Mouse (Mus musculus) hindbrain, embryonic 16.5 days (tissue): ENCODE data around the gene Faf2. TPM values are rescaled to one million over a fixed set of nuclear protein-coding genes. Genes with fewer than 3 reads are reported as not detected.
"Not testable (repeated sequence)": the region's sequence is repeated elsewhere in the genome, so short reads cannot be mapped to it uniquely, and the experiment has no call there.

ENCODE experiments used
- ATAC-seq: fragments of 200-750 bp; cut with Nextera tagmentation; 2 replicates; pipeline ENCODE4 v1.8.0; 2017; ENCODE audit warnings: moderate TSS enrichment, moderate library complexity
- H3K27ac ChIP-seq: fragments of 300-500 bp; sonication (generic); 2 replicates; pipeline ENCODE4 v1.5.1; 2014; ENCODE audit warnings: low read depth, mild to moderate bottlenecking, control low read depth, low read length, moderate library complexity
- H3K27me3 ChIP-seq: fragments of 300-500 bp; sonication (generic); replicated peaks from 2 replicates; pipeline ENCODE4 v1.6.1; 2014; ENCODE audit warnings: low read length; ENCODE audit not compliant: control insufficient read depth, insufficient read depth
- H3K36me3 ChIP-seq: fragments of 300-500 bp; sonication (generic); 2 replicates; pipeline ENCODE4 v1.6.1; 2014; ENCODE audit warnings: mild to moderate bottlenecking, low read length, moderate library complexity, mixed read lengths; ENCODE audit not compliant: control insufficient read depth, insufficient read depth
- H3K4me1 ChIP-seq: fragments of 300-500 bp; sonication (generic); 2 replicates; pipeline ENCODE4 v1.6.1; 2014; ENCODE audit warnings: low read depth, low read length; ENCODE audit not compliant: control insufficient read depth, insufficient read depth
- H3K4me2 ChIP-seq: fragments of 300-500 bp; sonication (generic); 2 replicates; pipeline ENCODE4 v1.6.1; 2014; ENCODE audit warnings: mild to moderate bottlenecking, low read length, control low read depth, moderate library complexity
- H3K4me3 ChIP-seq: fragments of 300-500 bp; sonication (generic); 2 replicates; pipeline ENCODE4 v1.5.1; 2014; ENCODE audit warnings: mild to moderate bottlenecking, low read length, control low read depth, moderate library complexity
- H3K9ac ChIP-seq: fragments of 300-500 bp; sonication (generic); 2 replicates; pipeline ENCODE4 v1.6.1; 2014; ENCODE audit warnings: low read depth, mild to moderate bottlenecking, control low read depth, low read length, moderate library complexity
- H3K9me3 ChIP-seq: fragments of 300-500 bp; sonication (generic); 2 replicates; pipeline ENCODE4 v1.6.1; 2014; ENCODE audit warnings: mild to moderate bottlenecking, low read length, moderate library complexity; ENCODE audit not compliant: control insufficient read depth
- WGBS: fragments of 180-500 bp; shearing (Covaris S2); extraction: QIAGEN DNeasy Blood & Tissue Kit; methylation state at CpG from one replicate; pipeline ENCODE4 v1.1.7; 2014; 5-methylcytosine and 5-hydroxymethylcytosine counted together
- polyA plus RNA-seq: library from polyadenylated mRNA; unstranded; fragments of >200 nt; fragmentation: Nextera tagmentation; extraction: Ambion mirVana; gene quantifications from 2 replicates; pipeline ENCODE4 v1.2.1, GENCODE M21; 2015

Faf2 gene
- polyA plus RNA-seq, 1 experiment from 2014 or later, result 61.9 TPM

DNA sequence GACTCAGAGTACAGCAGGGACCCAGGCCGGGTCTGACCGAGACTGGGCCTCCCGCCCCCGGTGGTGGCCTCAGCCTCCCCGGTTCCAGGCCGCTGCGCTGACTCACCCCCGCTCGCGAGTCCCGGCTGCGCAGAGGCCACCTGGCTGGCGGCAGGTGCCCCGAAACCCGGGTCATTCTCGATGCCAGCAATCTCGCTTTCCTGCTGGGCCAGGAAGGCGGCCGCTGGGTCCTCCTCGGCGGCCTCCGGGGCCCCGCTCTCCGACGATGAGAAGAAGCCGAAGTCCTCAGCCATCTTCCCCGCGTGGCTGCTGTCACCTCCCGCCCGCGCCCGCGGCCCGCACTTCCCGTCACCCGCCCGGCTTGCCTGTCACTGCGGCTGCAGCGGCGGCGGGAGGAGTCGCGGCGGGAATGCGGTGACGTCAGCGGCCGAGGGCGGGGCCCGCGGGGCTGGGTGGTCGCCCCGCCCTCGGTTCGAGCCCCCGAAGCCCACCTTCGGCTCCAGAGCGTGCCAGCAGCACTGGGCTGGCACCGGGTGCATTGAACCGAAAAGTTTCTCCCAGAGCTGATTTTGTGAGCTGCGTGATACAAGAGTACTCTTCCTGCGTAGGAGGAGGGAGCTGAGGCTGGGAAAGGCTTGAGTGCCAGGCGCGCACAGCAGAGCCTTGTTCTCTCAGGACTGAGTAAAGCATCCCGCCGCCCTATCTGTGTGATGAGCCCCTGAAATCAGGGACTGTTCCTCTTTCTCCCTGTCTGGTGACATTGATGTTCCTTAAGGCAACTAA is 10.4 kb upstream of the Faf2 start, which contains the start of gene Cltb:
Cltb (minus strand) TSS at position 373 of the 783 bp plus-strand sequence.
- peak; percentile 71 for ATAC-seq
- H3K4me2 ChIP-seq, result peak within 1 kb of the TSS; percentile 91
- no peaks in the 10 kb centered on the region for H3K36me3 ChIP-seq
- WGBS, result under 1% methylated on average over 54 of the region's 66 CpGs
- peak within 1 kb of the TSS; percentile 95 for H3K9ac ChIP-seq
- H3K4me3 ChIP-seq, result peak within 1 kb of the TSS; percentile 90
- H3K27ac ChIP-seq, result peak within 1 kb of the TSS; percentile 84
- no peaks in the 10 kb centered on the region for H3K27me3 ChIP-seq
- no peaks in the 10 kb centered on the region for H3K9me3 ChIP-seq
- H3K4me1 ChIP-seq, result peaks cover 27% of the 10 kb centered on the region

DNA sequence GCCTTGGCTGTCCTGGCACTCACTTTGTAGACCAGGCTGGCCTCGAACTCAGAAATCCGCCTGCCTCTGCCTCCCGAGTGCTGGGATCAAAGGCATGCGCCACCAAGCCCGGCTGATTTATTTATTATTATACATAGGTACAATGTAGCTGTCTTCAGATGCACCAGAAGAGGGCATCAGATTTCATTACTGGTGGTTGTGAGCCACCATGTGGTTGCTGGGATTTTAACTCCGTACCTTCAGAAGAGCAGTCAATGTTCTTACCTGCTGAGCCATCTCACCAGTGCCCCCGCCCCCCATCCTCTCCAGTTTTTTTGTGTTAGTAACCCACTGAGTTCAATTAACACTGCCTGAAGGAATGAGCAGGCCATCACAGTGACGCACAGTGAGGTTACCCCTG is 8.4 kb upstream of the Faf2 start:
- not testable (repeated sequence) for H3K36me3 ChIP-seq, H3K9me3 ChIP-seq, H3K9ac ChIP-seq, H3K4me2 ChIP-seq, ATAC-seq, H3K27me3 ChIP-seq, H3K4me3 ChIP-seq, H3K27ac ChIP-seq
- peaks cover 25% of the 10 kb centered on the region for H3K4me1 ChIP-seq
- 87% methylated on average over 8 of the region's 8 CpGs for WGBS

DNA sequence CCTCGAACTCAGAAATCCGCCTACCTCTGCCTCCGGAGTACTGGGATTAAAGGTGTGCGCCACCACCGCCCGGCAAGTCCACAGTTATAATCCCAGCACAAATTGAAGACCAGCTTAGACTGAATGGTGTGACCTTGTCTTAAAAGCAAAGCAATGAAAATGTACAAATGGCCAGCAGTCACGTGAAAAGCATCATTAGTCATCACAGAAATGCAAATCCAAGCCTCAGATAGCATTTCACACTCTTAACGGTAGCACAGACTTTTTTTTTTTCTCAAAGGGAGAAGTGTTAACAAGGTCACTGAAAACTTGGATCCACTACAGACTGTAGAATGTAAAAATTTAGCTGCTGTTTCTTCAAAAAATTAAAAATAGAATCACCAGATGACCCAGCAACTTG is 5.3 kb upstream of the Faf2 start:
- no peak overlapping the region for H3K4me3 ChIP-seq
- H3K9me3 ChIP-seq, result no peaks in the 10 kb centered on the region
- WGBS, result 82% methylated on average over 8 of the region's 8 CpGs
- no peaks in the 10 kb centered on the region for H3K36me3 ChIP-seq
- H3K4me1 ChIP-seq, result peaks cover 3% of the 10 kb centered on the region
- no peak overlapping the region for H3K4me2 ChIP-seq
- no peak overlapping the region for H3K9ac ChIP-seq
- no peak overlapping the region for H3K27ac ChIP-seq
- no peaks in the 10 kb centered on the region for H3K27me3 ChIP-seq
- ATAC-seq, result no peak

DNA sequence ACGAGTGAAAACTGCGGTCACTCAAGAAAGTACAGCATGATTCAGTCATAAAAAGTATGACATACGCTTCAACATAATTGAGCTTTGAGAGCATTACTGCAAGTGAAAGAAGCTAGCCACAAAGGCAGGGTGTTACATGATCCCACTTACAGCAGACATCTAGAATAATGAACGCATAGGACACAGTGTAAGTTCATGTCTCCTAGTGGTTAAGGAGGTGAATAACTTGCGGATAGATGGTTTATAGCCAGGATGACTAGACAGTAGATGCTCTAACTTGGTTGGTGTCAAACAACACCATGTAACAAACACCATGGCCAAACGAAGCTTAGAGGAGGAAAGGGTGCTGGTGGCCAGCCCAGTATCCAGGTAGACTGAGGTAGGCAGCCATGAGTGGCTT is 4.6 kb upstream of the Faf2 start:
- no peak for ATAC-seq
- Histone ChIP-seq H3K9me3 (no peaks in the 10 kb centered on the region), H3K27me3 (no peaks in the 10 kb centered on the region), H3K4me2 (no peak overlapping the region), H3K4me3 (no peak overlapping the region), H3K4me1 (no peaks in the 10 kb centered on the region; the same call in none of the 2 replicates), H3K36me3 (no peaks in the 10 kb centered on the region), H3K9ac (no peak overlapping the region), H3K27ac (no peak overlapping the region)
- WGBS, result 68% methylated on average over 6 of the region's 6 CpGs

DNA sequence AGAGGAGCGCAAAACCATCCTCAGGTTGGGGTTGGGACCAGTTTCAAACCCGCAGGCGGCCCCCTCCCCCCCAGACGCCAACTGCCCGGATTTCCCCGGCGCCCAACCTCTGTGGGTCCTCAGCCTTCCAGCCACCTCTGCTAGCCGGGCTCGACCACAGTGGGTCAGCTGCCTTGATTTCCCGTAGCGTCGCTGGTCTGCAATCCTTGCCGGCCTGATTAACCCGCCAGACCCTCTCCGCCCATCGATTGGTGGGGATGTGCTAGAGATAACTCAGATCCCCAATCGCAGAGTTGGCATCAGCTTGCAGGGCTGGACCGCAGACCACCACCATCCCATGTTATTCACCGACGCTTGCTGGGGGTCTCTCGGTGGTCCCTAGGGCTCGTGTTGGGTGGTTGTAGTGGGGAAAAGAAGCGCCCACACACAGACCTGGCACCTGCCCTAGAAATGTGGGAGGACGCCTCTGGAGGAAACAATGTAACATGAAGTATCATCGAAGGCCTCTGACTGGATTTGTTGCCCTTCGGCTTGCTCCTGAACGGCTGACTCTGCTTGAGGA is 457 bp downstream of the Faf2 start:
- peak overlapping the region; percentile 75 for H3K27ac ChIP-seq
- peak; percentile 76 for ATAC-seq

DNA sequence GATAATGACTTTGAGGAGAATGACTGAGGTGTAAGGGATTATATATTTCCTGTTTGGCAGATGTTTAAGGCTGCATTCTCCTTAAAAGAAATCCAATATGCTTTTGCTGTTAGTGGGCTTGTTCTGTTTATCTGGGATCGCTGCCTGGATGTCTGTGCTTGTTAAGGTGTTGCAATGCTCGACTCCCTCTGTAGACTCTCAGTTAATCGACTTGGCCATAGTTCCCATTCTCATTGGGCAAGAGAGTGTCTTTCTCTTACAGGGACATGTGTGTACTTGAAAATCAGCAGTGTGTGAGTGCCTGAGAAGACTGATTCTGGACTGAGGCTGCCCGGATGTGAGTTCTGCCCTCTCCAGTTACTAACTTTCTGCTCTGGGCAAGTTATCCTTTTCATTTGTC is 7.5 kb downstream of the Faf2 start:
- no peak overlapping the region for H3K27ac ChIP-seq
- no peaks in the 10 kb centered on the region for H3K4me1 ChIP-seq
- WGBS, result 89% methylated on average over 4 of the region's 4 CpGs
- ATAC-seq, result no peak
- no peak overlapping the region for H3K4me2 ChIP-seq
- H3K9me3 ChIP-seq, result no peaks in the 10 kb centered on the region
- H3K27me3 ChIP-seq, result no peaks in the 10 kb centered on the region
- no peak overlapping the region for H3K4me3 ChIP-seq
- no peak overlapping the region for H3K9ac ChIP-seq
- H3K36me3 ChIP-seq, result 0 out of 2 replicates have a peak, but pooled peaks cover 2% of the 10 kb centered on the region

More for the DNA sequence above, 457 bp downstream of the Faf2 start:
- peak overlapping the region; percentile 88 for H3K4me2 ChIP-seq
- H3K27me3 ChIP-seq, result no peaks in the 10 kb centered on the region
- 1% methylated on average over 26 of the region's 27 CpGs for WGBS
- H3K4me3 ChIP-seq, result peak overlapping the region; percentile 72
- H3K36me3 ChIP-seq, result no peaks in the 10 kb centered on the region
- H3K9me3 ChIP-seq, result no peaks in the 10 kb centered on the region
- H3K9ac ChIP-seq, result peak overlapping the region; percentile 73
- peaks cover 12% of the 10 kb centered on the region for H3K4me1 ChIP-seq

DNA sequence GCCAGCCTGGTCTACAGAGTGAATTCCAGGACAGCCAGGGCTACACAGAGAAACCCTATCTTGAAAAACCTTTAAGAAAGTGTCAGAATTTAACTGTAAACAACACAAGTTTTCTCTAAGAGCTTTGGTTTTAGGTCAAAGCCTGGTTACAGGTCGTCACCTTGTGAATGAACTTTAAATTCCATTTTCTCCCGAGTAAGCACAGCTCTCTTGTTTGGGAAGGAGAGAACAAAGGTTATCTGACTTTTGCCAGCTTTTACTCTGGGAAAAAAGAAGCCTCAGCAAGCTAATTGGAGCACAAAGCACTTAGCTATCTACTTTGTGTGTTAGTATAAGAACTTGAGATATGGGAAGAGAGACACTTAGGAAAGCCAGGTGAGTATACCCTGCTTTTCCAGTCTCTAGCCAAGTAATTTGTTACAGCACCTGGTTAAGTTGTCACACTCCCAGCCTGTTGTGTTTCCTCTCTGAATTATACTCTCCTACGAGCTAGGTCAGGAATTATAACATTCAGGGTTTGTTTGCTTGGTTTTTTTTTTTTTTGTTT is 11.2 kb downstream of the Faf2 start:
- 79% methylated on average over 3 of the region's 3 CpGs for WGBS
- H3K9me3 ChIP-seq, result no peaks in the 10 kb centered on the region

DNA sequence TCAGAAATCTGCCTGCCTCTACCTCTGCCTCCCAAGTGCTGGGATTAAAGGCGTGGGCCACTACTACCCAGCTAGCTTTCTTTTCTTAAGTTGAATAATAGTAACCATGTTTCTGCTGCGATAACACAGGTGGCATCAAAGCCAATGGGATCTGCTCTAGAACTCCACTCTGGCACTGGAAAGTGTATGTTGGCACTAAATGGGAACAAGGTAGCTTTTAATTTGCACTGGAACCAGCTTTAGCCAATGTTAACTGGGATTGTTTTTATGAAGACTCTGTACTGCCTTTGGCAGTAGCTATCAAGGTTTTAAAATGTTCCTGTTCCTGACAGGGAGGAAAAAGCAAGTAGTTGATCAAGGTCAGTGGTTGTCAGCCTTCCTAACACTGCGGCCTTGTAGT is 13.4 kb downstream of the Faf2 start:
- no peak overlapping the region for H3K4me3 ChIP-seq
- H3K4me1 ChIP-seq, result no peaks in the 10 kb centered on the region
- H3K36me3 ChIP-seq, result peaks cover 14% of the 10 kb centered on the region
- H3K9ac ChIP-seq, result no peak overlapping the region
- WGBS, result 96% methylated on average over 3 of the region's 3 CpGs
- H3K4me2 ChIP-seq, result no peak overlapping the region
- H3K27ac ChIP-seq, result no peak overlapping the region
- no peaks in the 10 kb centered on the region for H3K9me3 ChIP-seq
- H3K27me3 ChIP-seq, result no peaks in the 10 kb centered on the region
- no peak for ATAC-seq

More for the DNA sequence above, 11.2 kb downstream of the Faf2 start:
- no peak overlapping the region for H3K4me2 ChIP-seq
- ATAC-seq, result no peak
- no peaks in the 10 kb centered on the region for H3K4me1 ChIP-seq
- no peak overlapping the region for H3K27ac ChIP-seq
- H3K36me3 ChIP-seq, result 0 out of 2 replicates have a peak, but pooled peaks cover 2% of the 10 kb centered on the region
- no peak overlapping the region for H3K9ac ChIP-seq
- H3K27me3 ChIP-seq, result no peaks in the 10 kb centered on the region
- no peak overlapping the region for H3K4me3 ChIP-seq

DNA sequence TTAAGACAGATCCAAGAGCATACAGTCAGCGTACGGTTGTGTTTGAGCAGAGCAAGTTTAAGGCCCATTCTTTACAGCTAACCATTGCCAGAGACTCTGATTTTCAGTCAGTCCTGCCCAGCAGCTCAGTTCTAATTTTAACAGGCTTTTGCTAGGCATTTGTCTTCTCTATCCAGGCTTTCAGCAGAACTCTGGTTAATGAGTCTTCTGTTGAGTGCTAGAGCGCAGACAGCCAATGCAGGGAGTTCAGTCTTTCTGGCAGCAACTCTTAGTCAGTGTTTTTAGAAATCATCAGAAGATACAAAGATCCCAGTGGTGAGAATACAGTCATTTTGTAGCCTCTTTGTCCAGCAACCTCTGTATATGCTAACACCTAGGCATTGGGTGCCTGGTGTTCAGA is 28.9 kb downstream of the Faf2 start:
- no peak overlapping the region for H3K4me3 ChIP-seq
- no peak overlapping the region for H3K9ac ChIP-seq
- no peaks in the 10 kb centered on the region for H3K9me3 ChIP-seq
- H3K36me3 ChIP-seq, result peaks cover 60% of the 10 kb centered on the region
- no peaks in the 10 kb centered on the region for H3K27me3 ChIP-seq
- no peaks in the 10 kb centered on the region for H3K4me1 ChIP-seq
- no peak overlapping the region for H3K4me2 ChIP-seq
- WGBS, result 96% methylated on average over 3 of the region's 3 CpGs
- no peak overlapping the region for H3K27ac ChIP-seq
- no peak for ATAC-seq
